Mouse (Mus musculus): ENCODE data around the gene T. TPM values are rescaled to one million over a fixed set of nuclear protein-coding genes. Genes with fewer than 3 reads are reported as not detected.

T gene
- polyA plus RNA-seq, 1 experiment, result not detected

DNA sequence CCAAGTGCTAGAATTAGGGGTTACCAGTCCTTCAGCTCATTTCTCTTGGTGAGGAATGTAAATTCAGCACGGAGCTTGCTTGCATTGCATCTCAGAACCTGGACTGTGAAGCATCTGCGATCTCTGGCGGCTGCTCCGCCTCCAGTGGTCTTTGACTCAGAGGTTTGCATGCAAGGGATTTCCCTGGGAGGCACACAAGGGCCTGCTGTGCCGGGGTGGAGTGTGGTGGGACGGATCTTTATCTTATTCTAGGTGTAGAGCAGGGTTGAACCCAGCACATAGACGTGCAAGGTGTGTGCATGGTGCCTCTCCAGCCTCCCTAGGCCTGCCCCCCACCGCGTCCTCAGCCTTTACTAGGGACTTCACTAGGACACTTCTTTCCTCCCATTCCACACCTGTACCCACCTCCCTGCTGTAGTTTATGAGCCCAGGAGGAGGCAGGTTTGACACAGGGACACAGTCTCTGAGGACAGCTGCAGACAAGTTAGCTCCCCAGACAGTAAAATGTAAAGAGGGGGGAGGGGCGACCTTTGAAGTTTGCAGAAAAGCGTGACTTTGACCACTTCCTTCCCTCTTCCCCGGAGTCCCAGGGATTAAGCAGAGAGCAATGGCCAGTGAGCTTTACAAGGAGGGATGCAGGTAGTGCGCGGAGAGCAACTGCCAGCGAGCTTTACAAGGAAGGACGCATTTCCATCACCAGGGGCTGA, 25.5 kb upstream of the T start:
- Histone ChIP-seq H3K27me3 (replicated peaks) (peaks cover 19% of the 10 kb centered on the region), H3K4me1 (peaks cover 43% of the 10 kb centered on the region), H3K9me3 (no peaks in the 10 kb centered on the region), H3K36me3 (replicated peaks; ENCODE audit: low read length) (no peaks in the 10 kb centered on the region), H3K4me3 (replicated peaks) (peak overlapping the region; percentile 82)
- TF ChIP-seq GATA1 (IDR thresholded peaks at IDR 0.05; ENCODE audit: borderline replicate concordance, low read length) (no peak), FLI1 (IDR thresholded peaks at IDR 0.05; ENCODE audit: low read length) (no peak)

- Histone ChIP-seq H3K27me3 (replicated peaks) (peaks cover 25% of the 10 kb centered on the region), H3K36me3 (replicated peaks; ENCODE audit: low read length) (no peaks in the 10 kb centered on the region), H3K4me3 (replicated peaks) (no peak overlapping the region), H3K4me1 (peaks cover 35% of the 10 kb centered on the region), H3K9me3 (no peaks in the 10 kb centered on the region)
- TF ChIP-seq FLI1 (IDR thresholded peaks at IDR 0.05; ENCODE audit: low read length), result no peak
- TF ChIP-seq GATA1 (IDR thresholded peaks at IDR 0.05; ENCODE audit: borderline replicate concordance, low read length), result no peak
Observed at GRCm38 (mm10) chr17:8410330-8410729, 23.9 kb upstream of the T start.

- Histone ChIP-seq H3K9me3 (no peaks in the 10 kb centered on the region), H3K4me1 (peaks cover 24% of the 10 kb centered on the region)
- TF ChIP-seq GATA1 (IDR thresholded peaks at IDR 0.05; ENCODE audit: borderline replicate concordance, low read length), result no peak
- no peak for TF ChIP-seq FLI1 (IDR thresholded peaks at IDR 0.05; ENCODE audit: low read length)
Observed at GRCm38 (mm10) chr17:8413656-8414055, 20.6 kb upstream of the T start.

DNA sequence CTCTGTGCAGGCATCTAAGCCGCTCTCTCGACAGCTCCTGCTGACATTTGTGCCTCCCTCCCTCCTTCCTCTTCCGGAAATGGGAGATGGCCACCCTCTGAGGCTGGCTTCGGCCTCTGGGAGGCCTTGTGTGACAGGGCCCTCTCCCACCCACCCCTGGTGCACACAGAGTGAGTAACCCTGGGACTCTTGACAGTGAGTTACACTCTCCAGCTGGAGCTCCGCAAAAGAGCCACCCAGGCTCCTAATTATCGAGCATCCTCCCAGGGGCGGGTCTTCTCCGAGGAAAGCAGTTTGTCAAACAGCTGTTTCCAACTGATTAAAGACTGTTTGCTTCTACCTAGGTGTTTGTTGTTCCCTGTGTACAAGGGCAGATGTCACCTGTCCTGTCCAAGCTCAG, 18.7 kb upstream of the T start:
- H3K9me3 ChIP-seq, result peaks cover under 1% of the 10 kb centered on the region; the same call in 1 of the 2 replicates
- H3K4me3 ChIP-seq (replicated peaks), result no peak overlapping the region
- TF ChIP-seq GATA1 (IDR thresholded peaks at IDR 0.05; ENCODE audit: borderline replicate concordance, low read length), result no peak
- no peak for TF ChIP-seq FLI1 (IDR thresholded peaks at IDR 0.05; ENCODE audit: low read length)
- peaks cover 32% of the 10 kb centered on the region for H3K27me3 ChIP-seq (replicated peaks)
- H3K36me3 ChIP-seq (replicated peaks; ENCODE audit: low read length), result no peaks in the 10 kb centered on the region
- peaks cover 7% of the 10 kb centered on the region for H3K4me1 ChIP-seq

More at GRCm38 (mm10) chr17:8413656-8414055, 20.6 kb upstream of the T start:
- peaks cover 31% of the 10 kb centered on the region for H3K27me3 ChIP-seq (replicated peaks)
- H3K36me3 ChIP-seq (replicated peaks; ENCODE audit: low read length), result no peaks in the 10 kb centered on the region
- no peak overlapping the region for H3K4me3 ChIP-seq (replicated peaks)

GRCm38 (mm10) chr17:8416865-8417264, 17.4 kb upstream of the T start:
- no peaks in the 10 kb centered on the region for H3K36me3 ChIP-seq (replicated peaks; ENCODE audit: low read length)
- H3K9me3 ChIP-seq, result peaks cover 4% of the 10 kb centered on the region; the same call in 1 of the 2 replicates
- no peak overlapping the region for H3K4me3 ChIP-seq (replicated peaks)
- H3K4me1 ChIP-seq, result peaks cover 12% of the 10 kb centered on the region
- H3K27me3 ChIP-seq (replicated peaks), result peaks cover 34% of the 10 kb centered on the region
- no peak for TF ChIP-seq GATA1 (IDR thresholded peaks at IDR 0.05; ENCODE audit: borderline replicate concordance, low read length)
- TF ChIP-seq FLI1 (IDR thresholded peaks at IDR 0.05; ENCODE audit: low read length), result no peak

DNA sequence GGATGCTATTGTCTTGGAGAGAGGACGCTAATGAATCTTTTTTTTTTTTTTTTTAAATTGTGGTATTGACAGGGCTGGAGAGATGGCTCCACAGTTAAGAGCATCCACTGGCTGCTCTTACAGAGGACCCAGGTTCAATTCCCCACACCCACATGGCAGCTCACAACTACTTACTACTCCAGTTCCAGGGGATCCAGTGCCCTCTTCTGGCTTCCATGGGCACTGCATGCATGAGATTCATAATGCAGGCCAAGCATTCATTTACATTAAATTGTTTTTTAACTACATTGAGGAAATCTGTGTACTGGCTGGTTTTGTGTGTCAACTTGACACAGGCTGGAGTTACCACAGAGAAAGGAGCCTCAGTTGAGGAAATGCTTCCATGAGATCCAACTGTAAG, 13.5 kb upstream of the T start:
- no peak overlapping the region for H3K4me3 ChIP-seq (replicated peaks)
- H3K36me3 ChIP-seq (replicated peaks; ENCODE audit: low read length), result no peaks in the 10 kb centered on the region
- peaks cover 9% of the 10 kb centered on the region for H3K9me3 ChIP-seq
- TF ChIP-seq FLI1 (IDR thresholded peaks at IDR 0.05; ENCODE audit: low read length) (no peak), GATA1 (IDR thresholded peaks at IDR 0.05; ENCODE audit: borderline replicate concordance, low read length) (no peak)
- peaks cover 29% of the 10 kb centered on the region for H3K27me3 ChIP-seq (replicated peaks)
- H3K4me1 ChIP-seq, result peaks cover 5% of the 10 kb centered on the region

- Histone ChIP-seq H3K4me3 (replicated peaks) (no peak overlapping the region), H3K27me3 (replicated peaks) (peaks cover 34% of the 10 kb centered on the region), H3K4me1 (peaks cover 5% of the 10 kb centered on the region), H3K9me3 (peaks cover 15% of the 10 kb centered on the region), H3K36me3 (replicated peaks; ENCODE audit: low read length) (no peaks in the 10 kb centered on the region)
- no peak for TF ChIP-seq FLI1 (IDR thresholded peaks at IDR 0.05; ENCODE audit: low read length)
- TF ChIP-seq GATA1 (IDR thresholded peaks at IDR 0.05; ENCODE audit: borderline replicate concordance, low read length), result no peak
Observed at GRCm38 (mm10) chr17:8421517-8421916, 12.7 kb upstream of the T start.

DNA sequence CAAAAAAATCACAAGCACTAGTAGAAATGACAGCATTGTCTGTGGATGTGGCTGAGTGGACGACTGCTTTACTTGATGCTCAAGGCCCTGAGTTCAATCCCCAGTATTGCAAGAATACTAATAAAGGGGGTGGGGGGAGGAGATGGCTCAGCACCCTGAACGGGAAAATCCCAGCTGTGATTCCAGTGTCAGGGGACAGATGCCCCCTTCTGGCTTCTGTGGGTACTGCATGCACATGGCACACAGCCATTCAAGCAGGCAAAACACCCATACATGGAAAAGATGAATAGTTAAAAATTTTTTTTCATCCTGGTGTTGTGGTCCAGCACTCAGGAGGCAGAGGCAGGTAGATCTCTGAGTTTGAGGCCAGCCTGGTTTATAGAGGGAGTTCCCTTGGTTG, 10.9 kb upstream of the T start:
- TF ChIP-seq FLI1 (IDR thresholded peaks at IDR 0.05; ENCODE audit: low read length), result no peak
- TF ChIP-seq GATA1 (IDR thresholded peaks at IDR 0.05; ENCODE audit: borderline replicate concordance, low read length), result no peak

GRCm38 (mm10) chr17:8429436-8429835, 4.8 kb upstream of the T start:
- H3K27me3 ChIP-seq (replicated peaks), result peaks cover 87% of the 10 kb centered on the region
- TF ChIP-seq FLI1 (IDR thresholded peaks at IDR 0.05; ENCODE audit: low read length) (no peak), GATA1 (IDR thresholded peaks at IDR 0.05; ENCODE audit: borderline replicate concordance, low read length) (no peak)
- no peak overlapping the region for H3K4me3 ChIP-seq (replicated peaks)
- H3K9me3 ChIP-seq, result peaks cover 8% of the 10 kb centered on the region
- peaks cover 10% of the 10 kb centered on the region; the same call in 1 of the 2 replicates for H3K4me1 ChIP-seq
- no peaks in the 10 kb centered on the region for H3K36me3 ChIP-seq (replicated peaks; ENCODE audit: low read length)

More for the DNA sequence above, 10.9 kb upstream of the T start:
- Histone ChIP-seq H3K4me3 (replicated peaks) (no peak overlapping the region), H3K4me1 (peaks cover 5% of the 10 kb centered on the region), H3K36me3 (replicated peaks; ENCODE audit: low read length) (no peaks in the 10 kb centered on the region), H3K9me3 (peaks cover 15% of the 10 kb centered on the region), H3K27me3 (replicated peaks) (peaks cover 40% of the 10 kb centered on the region)

DNA sequence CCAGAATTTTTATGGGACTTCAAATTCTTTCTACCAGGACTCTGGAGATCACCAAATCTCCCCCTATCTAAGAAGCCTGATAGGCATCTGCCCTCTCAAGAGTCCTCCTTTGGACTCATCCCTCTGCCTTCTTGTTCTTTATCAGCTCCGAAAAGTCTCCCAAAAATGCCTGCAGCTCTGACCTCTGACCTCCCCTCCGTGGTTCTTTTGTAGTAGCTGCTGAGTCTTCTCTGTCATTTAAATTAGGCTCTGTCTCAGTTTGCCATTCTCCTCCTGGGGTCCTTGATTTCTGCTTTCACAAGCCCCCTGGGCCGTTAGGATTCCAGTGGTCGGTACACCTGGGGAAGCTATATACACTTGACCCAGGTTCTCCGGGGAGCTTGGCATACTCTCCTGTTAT, 4.3 kb upstream of the T start:
- no peak overlapping the region for H3K4me3 ChIP-seq (replicated peaks)
- H3K9me3 ChIP-seq, result peaks cover 8% of the 10 kb centered on the region
- H3K4me1 ChIP-seq, result peaks cover 11% of the 10 kb centered on the region; the same call in 1 of the 2 replicates
- no peaks in the 10 kb centered on the region for H3K36me3 ChIP-seq (replicated peaks; ENCODE audit: low read length)
- TF ChIP-seq FLI1 (IDR thresholded peaks at IDR 0.05; ENCODE audit: low read length) (no peak), GATA1 (IDR thresholded peaks at IDR 0.05; ENCODE audit: borderline replicate concordance, low read length) (no peak)
- peaks cover 89% of the 10 kb centered on the region for H3K27me3 ChIP-seq (replicated peaks)

All from megakaryocyte, embryonic 14.5 days (primary cell).